Mouse (Mus musculus): ENCODE measurements around the gene Pithd1. TPM values are rescaled to one million over a fixed set of nuclear protein-coding genes. Genes with fewer than 3 reads are reported as not detected.
A peak's percentile ranks its signal among the peaks of the same experiment; 100 is the strongest.

Pithd1 gene
- total and polyA plus RNA-seq, 3 experiments = 62.8 to 77.7 TPM; not detected in 1

DNA sequence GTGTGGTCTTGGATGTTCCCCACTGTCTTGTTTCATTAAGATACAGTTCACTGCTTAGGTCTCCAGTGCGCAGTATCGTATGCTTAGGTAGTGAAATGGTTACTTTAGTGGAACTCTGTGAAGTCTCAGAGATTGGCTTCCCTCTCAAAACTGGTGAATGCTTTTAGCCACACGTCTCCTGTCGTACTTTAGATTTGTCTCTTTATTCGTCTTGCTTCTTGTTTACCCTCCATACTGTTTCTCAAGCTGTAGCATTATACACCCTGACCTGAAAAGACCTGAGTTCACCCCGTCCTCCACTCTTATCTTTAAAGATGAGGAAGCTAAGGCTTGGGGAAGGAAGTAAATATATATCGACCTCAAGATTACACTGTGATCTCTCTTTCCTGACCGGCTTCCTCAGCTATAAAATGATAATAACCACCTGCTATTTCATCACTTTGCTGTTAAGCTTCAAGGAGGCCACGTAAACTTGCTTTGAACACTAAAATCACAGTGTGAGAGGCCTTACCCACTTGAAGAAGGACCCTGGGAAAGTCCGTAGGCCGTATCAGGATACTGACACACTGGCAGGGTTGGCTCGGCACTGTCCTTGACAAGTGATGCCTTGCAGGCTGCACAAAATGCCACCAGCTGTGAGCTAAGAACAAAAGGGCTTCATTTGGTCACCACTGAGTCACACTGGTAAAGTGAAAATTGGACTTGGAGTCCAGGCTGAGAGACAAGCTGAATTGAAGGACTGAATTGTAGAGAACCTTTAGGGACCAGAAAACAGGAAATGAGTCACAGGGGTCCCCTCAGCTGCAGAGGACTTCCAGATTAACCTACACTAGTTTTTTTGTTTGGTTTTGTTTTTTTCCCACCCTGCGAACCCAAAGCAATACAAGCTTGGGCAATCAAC, 13.9 kb downstream of the Pithd1 start (continued):
- peak; percentile 69 for TF ChIP-seq HCFC1 (IDR thresholded peaks at IDR 0.05; ENCODE audit: low read depth, low read length)
- peak; percentile 76 to 89 for TF ChIP-seq EP300 (IDR thresholded peaks at IDR 0.05; ENCODE audit: low read depth in 1 of 2, low read length in 2 of 2)
- peak; percentile 78 for TF ChIP-seq ETS1 (IDR thresholded peaks at IDR 0.05; ENCODE audit: low read depth, low read length)
- TF ChIP-seq USF1 (IDR thresholded peaks at IDR 0.05; ENCODE audit: low read depth, low read length) = no peak
- TF ChIP-seq MAZ (IDR thresholded peaks at IDR 0.05; ENCODE audit: low read depth, low read length) = no peak
- no peak; the same call in 1 of the 2 replicates for TF ChIP-seq CHD1 (IDR thresholded peaks at IDR 0.05; ENCODE audit: low read depth, low read length)
- peak; percentile 80 for TF ChIP-seq GATA1 (IDR thresholded peaks at IDR 0.05; ENCODE audit: low read depth, low read length)
- peak; percentile 41; the same call in 1 of the 2 replicates for TF ChIP-seq KAT2A (conservative IDR thresholded peaks at IDR 0.05; ENCODE audit: low read depth, low read length)
- TF ChIP-seq UBTF (IDR thresholded peaks at IDR 0.05; ENCODE audit: borderline replicate concordance, insufficient read depth, low read depth, low read length) = no peak
- TF ChIP-seq E2F4 (IDR thresholded peaks at IDR 0.05; ENCODE audit: borderline replicate concordance, low read depth, low read length) = no peak
- TF ChIP-seq TAL1 (IDR thresholded peaks at IDR 0.05; ENCODE audit: low read length) = no peak
- no peak for TF ChIP-seq POLR2AphosphoS5 (IDR thresholded peaks at IDR 0.05; ENCODE audit: borderline replicate concordance, low read depth, low read length)
- TF ChIP-seq NRF1 (IDR thresholded peaks at IDR 0.05; ENCODE audit: insufficient read depth, low read depth, low read length, poor library complexity, severe bottlenecking) = no peak

- H3K79me2 ChIP-seq (ENCODE audit: control insufficient read depth, insufficient read depth, low read length, poor library complexity) = peaks cover 16% of the 10 kb centered on the region
- peak within 1 kb of the TSS; percentile 68 to 90 for H3K4me3 ChIP-seq (ENCODE audit: control insufficient read depth in 1 of 2, insufficient read depth in 1 of 2, low read depth in 2 of 2, low read length in 2 of 2)
- peak; percentile 87 for DNase-seq (ENCODE audit: low read depth, low spot score)
- no peaks in the 10 kb centered on the region for H3K27me3 ChIP-seq (ENCODE audit: control insufficient read depth in 1 of 2, insufficient read depth in 2 of 2, low read length in 2 of 2)
- peaks cover 11% of the 10 kb centered on the region in 2 experiments; a peak in 3 of 4 replicates for H3K36me3 ChIP-seq (ENCODE audit: control insufficient read depth in 1 of 2, insufficient read depth in 2 of 2, low read length in 2 of 2)
- H3K9ac ChIP-seq (ENCODE audit: control insufficient read depth, low read depth, low read length, poor library complexity, severe bottlenecking) = peak within 1 kb of the TSS; percentile 83
- no peaks in the 10 kb centered on the region for H3K9me3 ChIP-seq (replicated peaks; ENCODE audit: insufficient read depth, low read length)
- peaks cover 0 to 22% of the 10 kb centered on the region in 2 experiments; a peak in 3 of 4 replicates for H3K4me1 ChIP-seq (ENCODE audit: control insufficient read depth in 1 of 2, insufficient read depth in 2 of 2, low read length in 2 of 2)
- H3K27ac ChIP-seq (ENCODE audit: control insufficient read depth, low read depth, low read length) = peak within 1 kb of the TSS; percentile 95
- TF ChIP-seq TCF12 (IDR thresholded peaks at IDR 0.05; ENCODE audit: low read depth, low read length) (peak; percentile 28; the same call in 1 of the 2 replicates), MYC (IDR thresholded peaks at IDR 0.05; ENCODE audit: low read depth, low read length) (0 out of 2 replicates have a peak, but pooled peaks have one; percentile 48), MAX (IDR thresholded peaks at IDR 0.05; ENCODE audit: low read length) (no peak; the same call in 1 of the 2 replicates), SIN3A (IDR thresholded peaks at IDR 0.05; ENCODE audit: low read length) (peak; percentile 71), ETS1 (IDR thresholded peaks at IDR 0.05; ENCODE audit: low read depth, low read length) (peak; percentile 50; the same call in 1 of the 2 replicates), ZMIZ1 (IDR thresholded peaks at IDR 0.05; ENCODE audit: low read depth, low read length) (peak; percentile 86), NRF1 (IDR thresholded peaks at IDR 0.05; ENCODE audit: insufficient read depth, low read depth, low read length, poor library complexity, severe bottlenecking) (peak; percentile 42; the same call in 1 of the 2 replicates), BHLHE40 (IDR thresholded peaks at IDR 0.05; ENCODE audit: borderline replicate concordance, low read depth, low read length) (no peak), POLR2A (IDR thresholded peaks at IDR 0.05; ENCODE audit: control insufficient read depth in 1 of 2, insufficient read depth in 1 of 2, low read depth in 1 of 2, low read length in 2 of 2, poor library complexity in 1 of 2) (peak; percentile 5 to 81), POLR2AphosphoS2 (IDR thresholded peaks at IDR 0.05; ENCODE audit: low read length) (peak; percentile 51; the same call in 1 of the 2 replicates), CHD1 (IDR thresholded peaks at IDR 0.05; ENCODE audit: low read depth, low read length) (no peak; the same call in 1 of the 2 replicates), KAT2A (conservative IDR thresholded peaks at IDR 0.05; ENCODE audit: low read depth, low read length) (peak; percentile 66; the same call in 1 of the 2 replicates), GATA1 (IDR thresholded peaks at IDR 0.05; ENCODE audit: low read depth, low read length) (no peak), MXI1 (IDR thresholded peaks at IDR 0.05; ENCODE audit: low read depth, low read length) (peak; percentile 72; the same call in 1 of the 2 replicates), HCFC1 (IDR thresholded peaks at IDR 0.05; ENCODE audit: low read depth, low read length) (peak; percentile 92), ZKSCAN1 (IDR thresholded peaks at IDR 0.05; ENCODE audit: low read depth, low read length) (peak; percentile 91), ELF1 (IDR thresholded peaks at IDR 0.05; ENCODE audit: low read depth, low read length) (peak; percentile 99), RAD21 (IDR thresholded peaks at IDR 0.05; ENCODE audit: low read depth, low read length) (no peak), E2F4 (IDR thresholded peaks at IDR 0.05; ENCODE audit: borderline replicate concordance, low read depth, low read length) (no peak), POLR2AphosphoS5 (IDR thresholded peaks at IDR 0.05; ENCODE audit: borderline replicate concordance, low read depth, low read length) (no peak; the same call in 1 of the 2 replicates), EP300 (IDR thresholded peaks at IDR 0.05; ENCODE audit: low read depth in 1 of 2, low read length in 2 of 2) (peak in 1 of 2 experiments; percentile 43; a peak in 2 of 4 replicates), TAL1 (IDR thresholded peaks at IDR 0.05; ENCODE audit: low read length) (no peak), SMC3 (IDR thresholded peaks at IDR 0.05; ENCODE audit: low read depth, low read length) (no peak), MYB (IDR thresholded peaks at IDR 0.05; ENCODE audit: low read depth, low read length) (no peak), NELFE (IDR thresholded peaks at IDR 0.05; ENCODE audit: low read depth, low read length) (peak; percentile 80), MAZ (IDR thresholded peaks at IDR 0.05; ENCODE audit: low read depth, low read length) (peak; percentile 72; the same call in 1 of the 2 replicates), RCOR1 (IDR thresholded peaks at IDR 0.05; ENCODE audit: low read depth, low read length) (peak; percentile 27; the same call in 1 of the 2 replicates)
These were observed 14.5 kb downstream of the Pithd1 start, which contains the start of gene Lypla2 for GRCm38 (mm10) chr4:135972556-135972906. Gene Lypla2 (minus strand): TSS chr4:135972626.
